In genomic region chr5:76665421-76665820, GRCm38 (mm10) we compare ENCODE assay signal across 12 mouse cellular contexts. TPM values are rescaled to one million over a fixed set of nuclear protein-coding genes. Genes with fewer than 3 reads are reported as not detected.
DNase-seq lines count a peak whose midpoint lies in the region; ATAC-seq lines count a peak whose summit lies in the region.
"Had no signal": no experiment of that assay in that cellular context is flagged by ENCODE, and none has a peak within 500 bp of the region (broad histone marks: within the 10 kb centered on the region; RNA-seq: fewer than 3 reads in every experiment).

No protein-coding gene starts in this region.

- no peaks in the 10 kb centered on the region for H3K27me3 ChIP-seq in lung, embryonic 16.5 days (ENCODE audit: control insufficient read depth, insufficient read depth, low read depth, low read length)
- H3K27me3 ChIP-seq in forebrain, embryonic 14.5 days (replicated peaks; ENCODE audit: control insufficient read depth, insufficient read depth, low read length): no peaks in the 10 kb centered on the region
- H3K27me3 ChIP-seq: embryonic facial prominence, embryonic 13.5 days; limb, embryonic 12.5 days had no signal

- DNase-seq in lung, adult 18-20 months: no peak
- DNase-seq in forebrain, embryonic 14.5 days (ENCODE audit: low spot score): peak; percentile 70
- DNase-seq in lung, postnatal 14 days: peak; percentile 7
- DNase-seq in retina, embryonic 14.5 days (ENCODE audit: low spot score): peak; percentile 95
- no peak for DNase-seq in layer of hippocampus, adult 8-10 months (ENCODE audit: low spot score in 2 of 2)
- DNase-seq in adrenal gland, adult 8-10 months: no peak
- DNase-seq: heart, adult 18-20 months; kidney, adult 8-10 months had no signal

- ATAC-seq in lung, embryonic 16.5 days (ENCODE audit: low read depth): peak; percentile 51; the same call in 1 of the 2 replicates
- ATAC-seq in forebrain, embryonic 14.5 days: peak; percentile 83
- ATAC-seq in CD4-positive, CD25-positive, alpha-beta regulatory T cell, adult 4 months: no peak

- no peak overlapping the region for H3K4me3 ChIP-seq in lung, embryonic 16.5 days (ENCODE audit: low read length)
- H3K4me3 ChIP-seq in forebrain, embryonic 14.5 days (ENCODE audit: low read depth, low read length): no peak overlapping the region
- H3K4me3 ChIP-seq: embryonic facial prominence, embryonic 13.5 days; limb, embryonic 12.5 days had no signal

- H3K27ac ChIP-seq in lung, embryonic 16.5 days (ENCODE audit: low read length): no peak overlapping the region
- H3K27ac ChIP-seq in forebrain, embryonic 14.5 days (ENCODE audit: low read depth, low read length): peak overlapping the region; percentile 72; the same call in 1 of the 2 replicates
- H3K27ac ChIP-seq: embryonic facial prominence, embryonic 13.5 days; limb, embryonic 12.5 days had no signal

- peaks cover under 1% of the 10 kb centered on the region; the same call in 1 of the 2 replicates for H3K4me1 ChIP-seq in lung, embryonic 16.5 days (replicated peaks; ENCODE audit: control insufficient read depth, insufficient read depth, low read length)
- H3K4me1 ChIP-seq in forebrain, embryonic 14.5 days (ENCODE audit: control insufficient read depth, insufficient read depth, low read length): peaks cover 20% of the 10 kb centered on the region

- 31% methylated on average over 7 of the region's 7 CpGs for WGBS in lung, embryonic 16.5 days
- WGBS in forebrain, embryonic 14.5 days: 31% methylated on average over 7 of the region's 7 CpGs

- no peaks in the 10 kb centered on the region for H3K9me3 ChIP-seq in lung, embryonic 16.5 days (ENCODE audit: control insufficient read depth, low read length)
- H3K9me3 ChIP-seq in forebrain, embryonic 14.5 days (replicated peaks; ENCODE audit: control insufficient read depth, low read length): no peaks in the 10 kb centered on the region
- H3K9me3 ChIP-seq: embryonic facial prominence, embryonic 13.5 days; limb, embryonic 12.5 days had no signal

- H3K9ac ChIP-seq in lung, embryonic 16.5 days (ENCODE audit: low read length): no peak overlapping the region
- no peak overlapping the region for H3K9ac ChIP-seq in forebrain, embryonic 14.5 days (ENCODE audit: low read length)
- H3K9ac ChIP-seq: embryonic facial prominence, embryonic 13.5 days; limb, embryonic 12.5 days had no signal

- no peaks in the 10 kb centered on the region for H3K36me3 ChIP-seq in lung, embryonic 16.5 days (ENCODE audit: control insufficient read depth, insufficient read depth, low read length)
- H3K36me3 ChIP-seq in forebrain, embryonic 14.5 days (ENCODE audit: control insufficient read depth, insufficient read depth, low read length): no peaks in the 10 kb centered on the region
- H3K36me3 ChIP-seq: embryonic facial prominence, embryonic 13.5 days; limb, embryonic 12.5 days had no signal

- no peak overlapping the region for H3K4me2 ChIP-seq in lung, embryonic 16.5 days (ENCODE audit: low read depth, low read length)
- 0 out of 2 replicates have a peak overlapping the region, but pooled peaks have one; percentile 6 for H3K4me2 ChIP-seq in forebrain, embryonic 14.5 days (ENCODE audit: low read length)
- H3K4me2 ChIP-seq: embryonic facial prominence, embryonic 13.5 days; limb, embryonic 12.5 days had no signal

RNA-seq across cellular contexts. Expression of gene C530008M17Rik, which starts 9.1 kb away (rescaled TPM):
- 8.6 and 9.5 TPM in 2 replicates for polyA plus RNA-seq in lung, embryonic 16.5 days (2015; fragmentation: Nextera tagmentation; extraction: Ambion mirVana)
- polyA plus RNA-seq in forebrain, embryonic 14.5 days (2014; fragmentation: Nextera tagmentation; extraction: Ambion mirVana): 44.6 and 57.5 TPM in 2 replicates
- 10 to 100 TPM; 75.9 to 99.3 (median 89.4) TPM for total RNA-seq in layer of hippocampus, adult 8-10 months (2022)
- 1 to 10 TPM in 1 of 2 experiments, under 1 TPM in 1; 0.65 to 1.3 TPM for polyA plus RNA-seq in CD4-positive, CD25-positive, alpha-beta regulatory T cell, adult 4 months (2017; shearing (Covaris generic))
- 1 to 10 TPM; 8.3 to 9.8 (median 8.7) TPM for total RNA-seq in adrenal gland, adult 8-10 months (2022)

Comparison
In these comparisons a context has a peak if more than half of its experiments do, and no peak if none do; other contexts are left out.
1. DNase-seq: peak in forebrain, embryonic 14.5 days (single experiment), lung, postnatal 14 days (single experiment) and retina, embryonic 14.5 days (single experiment); none in lung, adult 18-20 months (0 of 2), layer of hippocampus, adult 8-10 months (0 of 2) and adrenal gland, adult 8-10 months (single experiment).